In genomic region chr17:20944985-20945891, GRCm38 (mm10) we compare ENCODE assay signal across 1 mouse cellular context.
TF ChIP-seq lines count a peak whose summit lies in the region.

Gene Ppp2r1a (plus strand): TSS chr17:20945311.

TF ChIP-seq in MEL, 35 proteins besides CTCF, POLR2A, EP300 and RAD21 (continued from another document):
- TF ChIP-seq SMC3 (IDR thresholded peaks at IDR 0.05; ENCODE audit: low read depth, low read length) (no peak), MEF2A (IDR thresholded peaks at IDR 0.05; ENCODE audit: extremely low read depth, insufficient replicate concordance, low read depth, low read length, poor library complexity, severe bottlenecking) (no peak), ELF1 (IDR thresholded peaks at IDR 0.05; ENCODE audit: low read depth, low read length) (peak; percentile 83), MAFK (IDR thresholded peaks at IDR 0.05; ENCODE audit: borderline replicate concordance, low read depth, low read length) (no peak)
